Mouse (Mus musculus) ES-Bruce4 (cell line): Measurements from ENCODE around the gene H1fx. TPM values are rescaled to one million over a fixed set of nuclear protein-coding genes. Genes with fewer than 3 reads are reported as not detected.
"Not testable (repeated sequence)": the region's sequence is repeated elsewhere in the genome, so short reads cannot be mapped to it uniquely, and the experiment has no call there.

Experiments
- H3K27ac ChIP-seq: 2 replicates; pipeline ENCODE4 v1.5.1; 2012; ENCODE audit warnings: low read length, inconsistent platforms; ENCODE audit not compliant: insufficient read depth
- H3K27me3 ChIP-seq: 2 replicates; pipeline ENCODE4 v1.6.1; 2012; ENCODE audit warnings: mild to moderate bottlenecking, low read length, inconsistent platforms; ENCODE audit not compliant: control insufficient read depth, poor library complexity, insufficient read depth, severe bottlenecking
- H3K36me3 ChIP-seq: 2 replicates; pipeline ENCODE4 v1.6.1; 2012; ENCODE audit warnings: inconsistent platforms, mild to moderate bottlenecking, low read length, moderate library complexity; ENCODE audit not compliant: control insufficient read depth, poor library complexity, insufficient read depth, severe bottlenecking
- H3K4me1 ChIP-seq: one replicate; pipeline ENCODE4 v1.8.1; 2011; ENCODE audit warnings: low read length; ENCODE audit not compliant: control insufficient read depth, insufficient read depth
- H3K4me3 ChIP-seq: 2 replicates; pipeline ENCODE4 v1.5.1; 2011; ENCODE audit warnings: low read depth, mild to moderate bottlenecking, low read length
- H3K9ac ChIP-seq: 2 replicates; pipeline ENCODE4 v1.6.1; 2012; ENCODE audit warnings: low read depth, mild to moderate bottlenecking, inconsistent platforms; ENCODE audit not compliant: poor library complexity, severe bottlenecking
- H3K9me3 ChIP-seq: replicated peaks from 2 replicates; pipeline ENCODE4 v1.6.1; 2012; ENCODE audit warnings: mild to moderate bottlenecking, low read length, inconsistent platforms; ENCODE audit not compliant: control insufficient read depth, poor library complexity, insufficient read depth, severe bottlenecking
- CTCF ChIP-seq: IDR thresholded peaks from one replicate; pipeline ENCODE4 v1.8.1; 2011; ENCODE audit warnings: low read depth, low read length
- EP300 ChIP-seq: IDR thresholded peaks from 2 replicates; pipeline ENCODE4 v1.6.1; 2011; ENCODE audit warnings: low read depth, low read length; ENCODE audit not compliant: insufficient read depth
- POLR2A ChIP-seq: IDR thresholded peaks from one replicate; pipeline ENCODE4 v1.8.1; 2011; ENCODE audit warnings: low read length; ENCODE audit not compliant: insufficient read depth
- polyA plus RNA-seq: library from polyadenylated mRNA; stranded (reverse); fragments of >200 nt; gene quantifications from 2 replicates; pipeline ENCODE4 v1.2.4, GENCODE M21; 2011; ENCODE audit warnings: low read depth; ENCODE audit not compliant: missing spikeins, insufficient read depth, insufficient read length

Gene H1fx
- polyA plus RNA-seq, 1 experiment: 39.0 TPM

GRCm38 (mm10) chr6:88015797-88016196 lies 34.4 kb upstream of the H1fx start:
- Histone ChIP-seq H3K9ac (no peak overlapping the region), H3K4me3 (no peak overlapping the region), H3K9me3 (no peaks in the 10 kb centered on the region), H3K36me3 (no peaks in the 10 kb centered on the region), H3K27ac (peak overlapping the region; percentile 55; the same call in 1 of the 2 replicates), H3K27me3 (no peaks in the 10 kb centered on the region), H3K4me1 (peaks cover 7% of the 10 kb centered on the region)
- no peak for TF ChIP-seq POLR2A
- TF ChIP-seq EP300: no peak
- no peak for TF ChIP-seq CTCF

GRCm38 (mm10) chr6:88013456-88013855 lies 32.0 kb upstream of the H1fx start:
- Histone ChIP-seq H3K4me3 (no peak overlapping the region), H3K9ac (no peak overlapping the region), H3K4me1 (peaks cover 5% of the 10 kb centered on the region), H3K9me3 (no peaks in the 10 kb centered on the region), H3K27me3 (no peaks in the 10 kb centered on the region), H3K36me3 (peaks cover 17% of the 10 kb centered on the region), H3K27ac (peak overlapping the region; percentile 91)
- TF ChIP-seq EP300 (no peak), POLR2A (no peak), CTCF (no peak)

- Histone ChIP-seq H3K9ac (no peak overlapping the region), H3K9me3 (no peaks in the 10 kb centered on the region), H3K27ac (peak overlapping the region; percentile 91), H3K36me3 (peaks cover 24% of the 10 kb centered on the region), H3K4me1 (peaks cover 5% of the 10 kb centered on the region), H3K4me3 (no peak overlapping the region), H3K27me3 (no peaks in the 10 kb centered on the region)
- TF ChIP-seq EP300 (peak; percentile 86), CTCF (no peak)
Measured at GRCm38 (mm10) chr6:88012601-88013000, 31.2 kb upstream of the H1fx start.

- H3K4me3 ChIP-seq, H3K9me3 ChIP-seq: not testable (repeated sequence)
Measured at GRCm38 (mm10) chr6:88011106-88011505, 29.7 kb upstream of the H1fx start.

GRCm38 (mm10) chr6:88009209-88009608 lies 27.8 kb upstream of the H1fx start:
- Histone ChIP-seq H3K36me3 (peaks cover 43% of the 10 kb centered on the region), H3K9ac (no peak overlapping the region), H3K9me3 (no peaks in the 10 kb centered on the region), H3K27ac (no peak overlapping the region), H3K4me1 (peaks cover 2% of the 10 kb centered on the region), H3K27me3 (no peaks in the 10 kb centered on the region), H3K4me3 (no peak overlapping the region)
- TF ChIP-seq POLR2A (no peak), CTCF (no peak), EP300 (no peak)

More at GRCm38 (mm10) chr6:88011106-88011505, 29.7 kb upstream of the H1fx start:
- H3K9ac ChIP-seq, H3K27ac ChIP-seq, H3K27me3 ChIP-seq, H3K4me1 ChIP-seq: not testable (repeated sequence)
- peaks cover 31% of the 10 kb centered on the region for H3K36me3 ChIP-seq

- H3K9me3 ChIP-seq, H3K4me1 ChIP-seq, H3K27me3 ChIP-seq, H3K27ac ChIP-seq, H3K4me3 ChIP-seq, H3K9ac ChIP-seq: not testable (repeated sequence)
- H3K36me3 ChIP-seq: peaks cover 77% of the 10 kb centered on the region
Measured at GRCm38 (mm10) chr6:88004773-88005172, 23.3 kb upstream of the H1fx start.

GRCm38 (mm10) chr6:88003439-88003838 lies 22.0 kb upstream of the H1fx start:
- H3K27ac ChIP-seq: no peak overlapping the region
- peaks cover 67% of the 10 kb centered on the region for H3K36me3 ChIP-seq
- no peaks in the 10 kb centered on the region for H3K27me3 ChIP-seq
- no peaks in the 10 kb centered on the region for H3K9me3 ChIP-seq
- no peak overlapping the region for H3K9ac ChIP-seq
- no peak for TF ChIP-seq CTCF
- TF ChIP-seq EP300: no peak
- no peak for TF ChIP-seq POLR2A
- H3K4me3 ChIP-seq: no peak overlapping the region
- H3K4me1 ChIP-seq: no peaks in the 10 kb centered on the region
